Mouse (Mus musculus) cortical plate, adult 2 months (tissue): ENCODE measurements around the gene Tagap.

Experiments
- CTCF ChIP-seq: fragments of 200-500 bp; IDR thresholded peaks from 2 replicates; pipeline ENCODE4 v1.5.1; 2011; ENCODE audit warnings: mild to moderate bottlenecking, control low read depth, low read length; ENCODE audit not compliant: insufficient read depth; ENCODE audit errors: extremely low read depth
- POLR2A ChIP-seq: fragments of 200-500 bp; IDR thresholded peaks from 2 replicates; pipeline ENCODE4 v1.6.1; 2011; ENCODE audit warnings: mild to moderate bottlenecking, low read length, control low read depth; ENCODE audit not compliant: insufficient read depth; ENCODE audit errors: extremely low read depth

GRCm38 (mm10) chr17:7879529-7879928 is 46.3 kb upstream of the Tagap start:
- TF ChIP-seq CTCF: no peak
- no peak for TF ChIP-seq POLR2A
